Mouse (Mus musculus) A20 (cell line): Measurements from ENCODE around the gene Rab21.
"Not testable (repeated sequence)": the region's sequence is repeated elsewhere in the genome, so short reads cannot be mapped to it uniquely, and the experiment has no call there.

Experiments used
- DNase-seq: peaks from one replicate; pipeline ENCODE4 v3.0.0-alpha.2; 2011; ENCODE audit warnings: low read depth, low spot score

Rab21 gene

DNA sequence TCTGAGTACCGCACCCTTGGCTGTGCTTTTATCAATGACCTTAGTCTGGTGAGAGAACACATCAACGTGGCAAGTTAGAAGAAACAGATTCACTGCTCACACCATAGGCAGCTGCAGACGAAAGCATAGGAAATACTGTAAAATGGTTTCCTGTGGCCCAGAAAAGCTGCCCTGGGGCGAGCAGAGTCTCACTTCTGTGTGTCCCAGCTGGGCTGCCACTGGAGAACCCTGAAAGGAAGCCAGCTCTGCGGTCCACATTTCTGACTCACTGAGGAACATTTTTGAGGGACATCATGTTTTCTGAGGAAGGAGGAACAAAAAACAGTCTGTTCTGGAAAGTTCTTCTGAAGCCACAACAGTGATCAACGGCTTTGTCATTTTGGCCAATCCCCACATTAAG lies 13.1 kb upstream of the Rab21 start:
- DNase-seq, result no peak

DNA sequence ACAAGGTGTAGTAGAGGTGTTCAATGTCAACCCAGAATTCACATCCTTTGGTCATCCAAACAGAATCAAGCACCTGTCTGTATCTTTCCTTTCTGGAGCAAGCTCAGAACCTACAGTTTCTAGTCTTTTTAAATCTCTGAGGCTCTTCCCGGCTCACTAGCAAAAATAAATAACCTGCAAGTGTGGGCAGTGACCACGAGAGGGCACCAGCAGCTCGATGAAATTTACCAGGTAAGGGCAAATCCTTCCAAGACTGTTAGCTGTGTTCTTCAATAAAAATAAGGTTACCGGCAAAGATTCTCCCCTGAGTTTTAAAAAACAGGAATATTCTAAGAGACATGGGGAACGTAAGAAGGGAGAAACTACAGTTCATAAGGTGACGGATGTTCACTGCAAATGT lies 7.9 kb upstream of the Rab21 start:
- peak; percentile 75 for DNase-seq

DNA sequence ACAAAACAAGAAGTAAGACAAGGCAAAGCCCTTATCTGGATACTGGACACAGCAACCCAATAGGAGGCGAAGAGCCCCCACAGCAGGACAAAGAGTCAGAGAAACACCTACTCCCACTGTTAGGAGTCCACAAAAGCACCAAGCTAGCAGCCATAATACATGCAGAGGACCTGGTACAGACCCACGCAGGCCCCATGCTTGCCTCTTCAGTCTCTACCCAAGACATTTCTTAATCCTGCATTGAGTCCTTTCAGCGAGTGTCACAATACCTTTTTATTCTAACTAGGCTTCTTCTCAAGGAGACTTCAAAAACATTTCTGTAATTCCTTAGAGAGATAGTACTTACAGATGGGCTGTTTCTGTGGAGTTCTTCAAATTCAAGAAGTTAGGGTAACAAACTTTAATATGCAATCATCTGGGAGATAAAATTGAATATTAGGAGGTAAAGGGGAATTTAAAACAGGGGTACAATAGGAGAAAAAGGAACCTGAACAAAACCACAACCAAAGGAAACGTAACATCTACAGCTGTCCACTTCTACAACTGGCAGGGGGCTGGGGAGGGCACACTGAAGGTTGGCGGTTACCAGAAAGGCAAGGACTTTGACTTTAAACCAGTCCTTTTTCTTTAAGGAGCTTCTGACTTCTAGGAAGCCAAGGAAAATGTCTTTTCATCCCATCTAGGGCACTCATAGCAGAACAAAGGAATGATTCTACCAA lies 6.1 kb upstream of the Rab21 start:
- no peak for DNase-seq

GRCm38 (mm10) chr10:115318388-115318787 lies 3.0 kb upstream of the Rab21 start:
- DNase-seq, result not testable (repeated sequence)

GRCm38 (mm10) chr10:115316313-115316712 lies 919 bp upstream of the Rab21 start:
- DNase-seq, result no peak

- DNase-seq, result peak; percentile 93
Observed at GRCm38 (mm10) chr10:115314582-115315452, 577 bp downstream of the Rab21 start.

- no peak for DNase-seq
Observed at GRCm38 (mm10) chr10:115314287-115314581, 1.2 kb downstream of the Rab21 start.

DNA sequence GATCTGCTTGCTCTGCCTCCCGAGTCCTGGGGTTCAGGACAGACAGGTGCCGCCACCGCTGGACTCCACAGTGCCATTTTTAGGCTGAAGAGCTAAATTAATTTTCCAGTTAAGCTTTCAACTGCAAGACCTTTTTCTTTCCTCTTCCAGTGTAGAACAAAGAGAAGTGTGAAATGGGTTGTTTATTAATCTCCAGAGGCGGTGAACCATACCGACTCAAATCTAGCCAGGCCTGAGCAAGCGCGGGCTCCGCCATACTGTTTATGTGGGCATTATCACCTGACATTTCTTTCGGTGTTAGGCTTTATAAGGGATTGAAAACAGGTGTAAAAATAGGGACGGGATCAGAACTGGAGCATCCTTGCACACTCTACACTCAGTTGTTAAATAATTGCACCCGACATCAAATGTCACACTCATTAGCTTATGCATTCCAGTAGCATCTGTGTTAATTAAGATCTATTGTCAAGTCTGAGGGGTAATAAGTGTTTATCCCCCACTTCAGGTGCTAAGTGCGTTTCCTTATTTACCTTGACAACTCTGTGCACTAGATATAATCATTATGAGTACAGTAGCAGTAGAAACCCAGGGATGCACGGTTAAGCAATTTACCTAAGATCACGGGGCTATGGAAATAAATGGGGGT lies 1.6 kb downstream of the Rab21 start:
- peak; percentile 74 for DNase-seq

GRCm38 (mm10) chr10:115312732-115313131 lies 2.7 kb downstream of the Rab21 start:
- DNase-seq, result peak; percentile 68

GRCm38 (mm10) chr10:115312194-115312593 lies 3.2 kb downstream of the Rab21 start:
- DNase-seq, result peak; percentile 86

- DNase-seq, result no peak
Observed at GRCm38 (mm10) chr10:115311263-115311965, 4.0 kb downstream of the Rab21 start.

DNA sequence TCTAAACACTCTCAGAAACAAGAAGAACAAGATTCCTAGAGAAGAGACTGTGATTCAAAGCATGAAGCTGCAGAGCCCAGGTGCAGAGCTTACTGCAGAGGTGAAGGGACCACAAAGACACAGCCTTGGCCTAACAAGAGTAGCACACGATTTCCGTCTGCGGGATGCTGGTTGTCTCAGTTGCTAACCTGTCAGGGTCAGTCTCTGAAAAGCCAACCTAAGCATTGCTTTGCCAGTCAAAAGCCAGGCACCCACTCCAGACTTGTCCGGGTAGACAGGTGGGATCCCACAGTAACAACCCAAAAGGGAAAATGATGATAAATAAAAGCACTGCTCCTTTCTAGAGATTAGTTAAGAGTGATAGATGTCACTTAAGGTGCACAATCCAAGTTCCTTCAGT lies 6.2 kb downstream of the Rab21 start:
- DNase-seq, result no peak

- no peak for DNase-seq
Observed at GRCm38 (mm10) chr10:115307331-115307875, 8.0 kb downstream of the Rab21 start.

GRCm38 (mm10) chr10:115298683-115299082 lies 16.7 kb downstream of the Rab21 start:
- DNase-seq, result no peak

GRCm38 (mm10) chr10:115297582-115297981 lies 17.8 kb downstream of the Rab21 start:
- no peak for DNase-seq

GRCm38 (mm10) chr10:115296401-115296935 lies 18.9 kb downstream of the Rab21 start:
- no peak for DNase-seq

DNA sequence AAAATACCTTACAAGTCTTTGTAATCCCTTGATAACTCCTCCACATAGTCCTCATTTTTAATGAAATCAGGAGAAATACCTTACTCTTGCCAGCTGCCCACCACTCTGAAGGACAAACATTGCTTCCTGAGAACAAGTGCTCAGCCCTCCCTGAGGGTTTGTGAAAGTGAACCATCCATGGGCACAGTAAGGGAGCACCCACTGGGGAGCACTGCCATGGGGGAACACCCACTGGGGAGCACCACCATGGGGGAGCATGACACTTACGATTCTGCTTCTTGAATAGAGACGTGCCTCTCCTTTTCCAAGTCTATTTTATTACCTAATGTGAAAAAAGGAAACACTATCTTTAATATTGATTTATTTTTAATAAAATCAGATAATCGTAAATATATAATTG lies 20.2 kb downstream of the Rab21 start:
- no peak for DNase-seq

- no peak for DNase-seq
Observed at GRCm38 (mm10) chr10:115294715-115295114, 20.7 kb downstream of the Rab21 start.

DNA sequence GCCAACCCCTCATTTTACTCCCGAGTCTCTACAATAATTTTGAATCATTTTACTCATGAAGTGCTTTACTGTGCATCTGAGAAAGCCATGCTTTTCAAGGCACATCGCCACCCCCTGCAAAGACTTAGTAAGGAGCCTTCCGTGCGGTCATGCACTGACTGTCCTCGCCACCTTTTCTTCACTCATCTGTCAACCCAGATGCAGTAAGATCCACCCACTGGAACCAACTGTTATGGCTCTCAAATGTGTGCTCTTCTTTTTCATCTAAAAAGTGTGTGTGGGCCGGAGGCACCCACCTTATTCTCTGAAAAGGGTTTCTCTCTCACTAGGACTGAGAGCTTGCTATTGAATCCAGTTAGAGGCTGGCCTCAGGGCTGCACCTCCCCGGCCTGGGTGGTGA lies 21.4 kb downstream of the Rab21 start:
- no peak for DNase-seq

- no peak for DNase-seq
Observed at GRCm38 (mm10) chr10:115290671-115291070, 24.7 kb downstream of the Rab21 start.

DNA sequence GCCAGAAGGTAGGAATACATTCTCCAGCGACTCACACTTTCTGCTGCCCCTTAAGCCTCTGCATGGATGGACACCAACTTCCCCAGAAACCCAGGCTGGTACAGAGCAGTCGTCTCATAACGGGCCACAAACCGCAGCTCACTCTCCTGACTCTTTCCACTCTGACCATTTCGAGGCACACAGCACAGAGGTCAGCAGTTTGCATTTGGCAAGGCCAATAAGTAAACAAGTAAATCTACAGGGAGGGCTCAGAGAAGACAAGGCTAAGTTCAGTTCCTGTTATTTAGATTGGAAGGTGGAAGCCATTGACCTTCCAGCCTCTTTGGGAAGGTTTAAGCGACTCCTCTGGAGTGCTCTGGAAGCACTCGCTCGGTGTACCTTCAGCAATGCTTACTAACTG lies 26.5 kb downstream of the Rab21 start:
- no peak for DNase-seq
